Mouse (Mus musculus): ENCODE measurements around the gene Npsr1.

GRCm38 (mm10) chr9:24211636-24212035 lies 113.8 kb downstream of the Npsr1 start:
- no peak for TF ChIP-seq CTCF (IDR thresholded peaks at IDR 0.05; ENCODE audit: control insufficient read depth, insufficient read depth, insufficient replicate concordance, low read depth, low read length)
- no peak for TF ChIP-seq POLR2A (IDR thresholded peaks at IDR 0.05; ENCODE audit: control insufficient read depth, low read depth, low read length)
